Mouse (Mus musculus): Measurements from ENCODE around the gene 2810006K23Rik.
"Not testable (repeated sequence)": the region's sequence is repeated elsewhere in the genome, so short reads cannot be mapped to it uniquely, and the experiment has no call there.

DNA sequence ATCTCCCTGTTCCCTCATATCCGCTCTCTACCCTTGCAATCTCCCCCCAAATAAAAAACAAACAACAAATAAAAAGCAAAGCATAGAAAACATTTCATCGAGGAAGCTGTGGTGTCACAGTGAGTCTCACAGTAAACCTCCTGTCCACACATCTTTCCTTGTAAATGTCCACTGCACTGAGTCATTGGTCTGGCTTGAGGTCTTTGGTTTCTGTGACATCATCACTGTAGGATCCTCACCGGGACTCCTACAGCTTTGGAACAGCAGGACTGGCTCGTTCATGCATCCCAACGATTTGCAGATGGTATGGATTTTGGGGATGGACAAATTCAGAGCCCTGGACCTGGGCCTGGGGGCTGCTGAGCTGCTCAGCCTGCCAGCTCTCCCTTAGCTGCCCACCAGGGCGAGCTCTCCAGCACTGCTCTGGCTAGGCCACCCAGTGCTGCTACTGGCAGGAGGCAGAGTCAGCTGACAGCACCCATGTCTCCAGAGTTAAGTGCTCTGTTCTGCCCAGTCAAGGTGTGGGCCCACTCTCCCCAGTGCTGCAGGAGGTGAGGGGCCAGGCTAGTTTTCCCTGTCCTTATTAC lies 14.0 kb downstream of the 2810006K23Rik start:
- peak; percentile 17; the same call in 1 of the 2 replicates for TF ChIP-seq CTCF (IDR thresholded peaks at IDR 0.05)
- TF ChIP-seq POLR2A (IDR thresholded peaks at IDR 0.05; ENCODE audit: insufficient read depth, low read depth, low read length), result not testable (repeated sequence)

All from heart, adult 2 months (tissue).